ENCODE assay signal across 16 mouse cellular contexts in genomic region chr4:131340993-131341695, GRCm38 (mm10).
DNase-seq lines count a peak whose midpoint lies in the region; ATAC-seq and TF ChIP-seq lines count a peak whose summit lies in the region.
"Had no signal": no experiment of that assay in that cellular context is flagged by ENCODE, and none has a peak within 500 bp of the region (broad histone marks: within the 10 kb centered on the region; RNA-seq: fewer than 3 reads in every experiment).

No protein-coding gene starts in this region.

- H3K27ac ChIP-seq in forebrain, embryonic 14.5 days (ENCODE audit: low read depth, low read length): no peak overlapping the region
- H3K27ac ChIP-seq in forebrain, embryonic 11.5 days (ENCODE audit: low read depth, low read length): no peak overlapping the region
- H3K27ac ChIP-seq in forebrain, postnatal 0 days (ENCODE audit: low read depth, low read length): no peak overlapping the region
- no peak overlapping the region for H3K27ac ChIP-seq in midbrain, embryonic 11.5 days (ENCODE audit: low read depth, low read length)
- H3K27ac ChIP-seq in neural tube, embryonic 14.5 days (ENCODE audit: low read depth, low read length): no peak overlapping the region; the same call in 1 of the 2 replicates
- H3K27ac ChIP-seq: embryonic facial prominence, embryonic 13.5 days; heart, embryonic 10.5 days; liver, embryonic 15.5 days had no signal

- H3K27me3 ChIP-seq in forebrain, embryonic 14.5 days (replicated peaks; ENCODE audit: control insufficient read depth, insufficient read depth, low read length): no peaks in the 10 kb centered on the region
- H3K27me3 ChIP-seq in forebrain, embryonic 11.5 days (ENCODE audit: control insufficient read depth, insufficient read depth, low read length): no peaks in the 10 kb centered on the region
- no peaks in the 10 kb centered on the region for H3K27me3 ChIP-seq in forebrain, postnatal 0 days (ENCODE audit: insufficient read depth, low read length)
- no peaks in the 10 kb centered on the region for H3K27me3 ChIP-seq in midbrain, embryonic 11.5 days (ENCODE audit: control insufficient read depth, insufficient read depth, low read length)
- H3K27me3 ChIP-seq in neural tube, embryonic 14.5 days (ENCODE audit: control insufficient read depth, insufficient read depth, low read length): no peaks in the 10 kb centered on the region
- H3K27me3 ChIP-seq: liver, embryonic 15.5 days had no signal

- no peak overlapping the region for H3K4me2 ChIP-seq in forebrain, embryonic 14.5 days (ENCODE audit: low read length)
- no peak overlapping the region for H3K4me2 ChIP-seq in forebrain, embryonic 11.5 days (ENCODE audit: low read depth, low read length, severe bottlenecking)
- no peak overlapping the region for H3K4me2 ChIP-seq in forebrain, postnatal 0 days (ENCODE audit: low read depth)
- no peak overlapping the region for H3K4me2 ChIP-seq in midbrain, embryonic 11.5 days
- no peak overlapping the region for H3K4me2 ChIP-seq in neural tube, embryonic 14.5 days (ENCODE audit: low read depth, low read length)
- H3K4me2 ChIP-seq: embryonic facial prominence, embryonic 13.5 days; liver, embryonic 15.5 days had no signal

- 15% methylated on average over 9 of the region's 9 CpGs for WGBS in forebrain, embryonic 14.5 days
- WGBS in forebrain, embryonic 11.5 days: 36% methylated on average over 9 of the region's 9 CpGs
- 15% methylated on average over 9 of the region's 9 CpGs for WGBS in forebrain, postnatal 0 days
- WGBS in midbrain, embryonic 11.5 days: 40% methylated on average over 9 of the region's 9 CpGs
- 22% methylated on average over 9 of the region's 9 CpGs for WGBS in neural tube, embryonic 14.5 days

- ATAC-seq in forebrain, embryonic 14.5 days: no peak
- ATAC-seq in forebrain, embryonic 11.5 days (replicated peaks; ENCODE audit: low FRiP score): no peak
- ATAC-seq in forebrain, postnatal 0 days: no peak
- no peak for ATAC-seq in midbrain, embryonic 11.5 days (ENCODE audit: low FRiP score)
- ATAC-seq in neural tube, embryonic 14.5 days (ENCODE audit: low read depth): peak; percentile 60
- ATAC-seq: lung, postnatal 0 days had no signal

- H3K4me3 ChIP-seq in forebrain, embryonic 14.5 days (ENCODE audit: low read depth, low read length): no peak overlapping the region
- H3K4me3 ChIP-seq in forebrain, embryonic 11.5 days (ENCODE audit: low read depth, low read length): no peak overlapping the region
- no peak overlapping the region for H3K4me3 ChIP-seq in forebrain, postnatal 0 days (ENCODE audit: low read depth, low read length)
- H3K4me3 ChIP-seq in midbrain, embryonic 11.5 days (ENCODE audit: low read depth, low read length): no peak overlapping the region
- H3K4me3 ChIP-seq in neural tube, embryonic 14.5 days (ENCODE audit: low read depth, low read length): no peak overlapping the region
- H3K4me3 ChIP-seq: embryonic facial prominence, embryonic 13.5 days; heart, embryonic 10.5 days; liver, embryonic 15.5 days had no signal

- no peak overlapping the region for H3K9ac ChIP-seq in forebrain, embryonic 14.5 days (ENCODE audit: low read length)
- H3K9ac ChIP-seq in forebrain, embryonic 11.5 days (ENCODE audit: low read length): no peak overlapping the region
- no peak overlapping the region for H3K9ac ChIP-seq in forebrain, postnatal 0 days
- H3K9ac ChIP-seq in midbrain, embryonic 11.5 days (ENCODE audit: low read length): no peak overlapping the region
- H3K9ac ChIP-seq in neural tube, embryonic 14.5 days (replicated peaks; ENCODE audit: low read depth, low read length): no peak overlapping the region
- H3K9ac ChIP-seq: embryonic facial prominence, embryonic 13.5 days; liver, embryonic 15.5 days had no signal

- peak; percentile 59 for DNase-seq in forebrain, embryonic 14.5 days (ENCODE audit: low spot score)
- DNase-seq in forebrain, embryonic 11.5 days (ENCODE audit: low spot score): no peak
- DNase-seq in forebrain, postnatal 0 days: peak; percentile 27
- DNase-seq in midbrain, embryonic 11.5 days (ENCODE audit: low spot score, missing footprints): peak; percentile 68
- no peak for DNase-seq in thymus, postnatal 36 days
- DNase-seq in testis, postnatal 10 days (ENCODE audit: low spot score): no peak
- no peak for DNase-seq in left cerebral cortex, postnatal 25 days (ENCODE audit: low spot score in 2 of 2)
- DNase-seq: cerebellum, adult 9-10 months; gastrocnemius, postnatal 36 days; kidney, adult 11 months; right cerebral cortex, postnatal 4 days had no signal

- intact Hi-C loops in left cerebral cortex, postnatal 25 days (cut with DNase I): no loop called here

- no peaks in the 10 kb centered on the region for H3K9me3 ChIP-seq in forebrain, embryonic 14.5 days (replicated peaks; ENCODE audit: control insufficient read depth, low read length)
- H3K9me3 ChIP-seq in forebrain, embryonic 11.5 days (ENCODE audit: control insufficient read depth, low read length): no peaks in the 10 kb centered on the region
- no peaks in the 10 kb centered on the region for H3K9me3 ChIP-seq in forebrain, postnatal 0 days (ENCODE audit: low read length)
- H3K9me3 ChIP-seq in midbrain, embryonic 11.5 days (ENCODE audit: control insufficient read depth, low read length): no peaks in the 10 kb centered on the region
- no peaks in the 10 kb centered on the region for H3K9me3 ChIP-seq in neural tube, embryonic 14.5 days (ENCODE audit: control insufficient read depth, low read length)
- H3K9me3 ChIP-seq: embryonic facial prominence, embryonic 13.5 days; heart, embryonic 10.5 days; liver, embryonic 15.5 days had no signal

- no peaks in the 10 kb centered on the region for H3K36me3 ChIP-seq in forebrain, embryonic 14.5 days (ENCODE audit: control insufficient read depth, insufficient read depth, low read length)
- H3K36me3 ChIP-seq in forebrain, embryonic 11.5 days (ENCODE audit: control insufficient read depth, insufficient read depth, low read length): no peaks in the 10 kb centered on the region
- H3K36me3 ChIP-seq in forebrain, postnatal 0 days (ENCODE audit: insufficient read depth): no peaks in the 10 kb centered on the region
- no peaks in the 10 kb centered on the region for H3K36me3 ChIP-seq in midbrain, embryonic 11.5 days (ENCODE audit: control insufficient read depth, insufficient read depth, low read length)
- H3K36me3 ChIP-seq in neural tube, embryonic 14.5 days (ENCODE audit: control insufficient read depth, insufficient read depth, low read length): no peaks in the 10 kb centered on the region
- H3K36me3 ChIP-seq: embryonic facial prominence, embryonic 13.5 days; heart, embryonic 10.5 days; liver, embryonic 15.5 days had no signal

- no peaks in the 10 kb centered on the region for H3K4me1 ChIP-seq in forebrain, embryonic 14.5 days (ENCODE audit: control insufficient read depth, insufficient read depth, low read length)
- no peaks in the 10 kb centered on the region for H3K4me1 ChIP-seq in forebrain, embryonic 11.5 days (replicated peaks; ENCODE audit: control insufficient read depth, insufficient read depth, low read length)
- no peaks in the 10 kb centered on the region; the same call in 1 of the 2 replicates for H3K4me1 ChIP-seq in forebrain, postnatal 0 days (ENCODE audit: insufficient read depth)
- H3K4me1 ChIP-seq in midbrain, embryonic 11.5 days (ENCODE audit: control insufficient read depth, insufficient read depth, low read length): no peaks in the 10 kb centered on the region
- H3K4me1 ChIP-seq in neural tube, embryonic 14.5 days (ENCODE audit: control insufficient read depth, insufficient read depth, low read length): peaks cover 3% of the 10 kb centered on the region; the same call in 1 of the 2 replicates
- H3K4me1 ChIP-seq: embryonic facial prominence, embryonic 13.5 days; liver, embryonic 15.5 days had no signal

- TF ChIP-seq CTCF in forebrain, postnatal 0 days (IDR thresholded peaks at IDR 0.05; ENCODE audit: low read depth): no peak

Comparison
In these comparisons a context has a peak if more than half of its experiments do, and no peak if none do; other contexts are left out.
1. DNase-seq: peak in forebrain, embryonic 14.5 days (single experiment), forebrain, postnatal 0 days (single experiment) and midbrain, embryonic 11.5 days (single experiment); none in forebrain, embryonic 11.5 days (single experiment), thymus, postnatal 36 days (0 of 2), testis, postnatal 10 days (single experiment) and left cerebral cortex, postnatal 25 days (0 of 2).